Mouse (Mus musculus) embryonic fibroblast, embryonic 13.5 days (primary cell): ENCODE data around the gene Pfkp. TPM values are rescaled to one million over a fixed set of nuclear protein-coding genes. Genes with fewer than 3 reads are reported as not detected.

ENCODE experiments used
- H3K27ac ChIP-seq: 2 replicates; pipeline ENCODE4 v1.5.1; 2012; ENCODE audit warnings: low read length, control low read depth, inconsistent platforms; ENCODE audit not compliant: insufficient read depth
- H3K4me1 ChIP-seq: 2 replicates; pipeline ENCODE4 v1.6.1; 2011; ENCODE audit warnings: low read length; ENCODE audit not compliant: control insufficient read depth, insufficient read depth
- H3K4me3 ChIP-seq: 2 replicates; pipeline ENCODE4 v1.5.1; 2011; ENCODE audit warnings: mild to moderate bottlenecking, control low read depth, low read length; ENCODE audit not compliant: insufficient read depth
- CTCF ChIP-seq: IDR thresholded peaks from 2 replicates; pipeline ENCODE4 v1.5.1; 2011; ENCODE audit warnings: mild to moderate bottlenecking, control low read depth, low read length, moderate library complexity, borderline replicate concordance; ENCODE audit not compliant: insufficient read depth
- POLR2A ChIP-seq: IDR thresholded peaks from 2 replicates; pipeline ENCODE4 v1.6.1; 2011; ENCODE audit warnings: low read depth, mild to moderate bottlenecking, control low read depth, low read length, moderate library complexity
- polyA plus RNA-seq: library from polyadenylated mRNA; stranded (reverse); fragments of >200 nt; gene quantifications from 2 replicates; pipeline ENCODE4 v1.2.4, GENCODE M21; 2011; ENCODE audit warnings: low read depth; ENCODE audit not compliant: missing spikeins, insufficient read length

Gene Pfkp
- polyA plus RNA-seq, 1 experiment, result 33.6 TPM

DNA sequence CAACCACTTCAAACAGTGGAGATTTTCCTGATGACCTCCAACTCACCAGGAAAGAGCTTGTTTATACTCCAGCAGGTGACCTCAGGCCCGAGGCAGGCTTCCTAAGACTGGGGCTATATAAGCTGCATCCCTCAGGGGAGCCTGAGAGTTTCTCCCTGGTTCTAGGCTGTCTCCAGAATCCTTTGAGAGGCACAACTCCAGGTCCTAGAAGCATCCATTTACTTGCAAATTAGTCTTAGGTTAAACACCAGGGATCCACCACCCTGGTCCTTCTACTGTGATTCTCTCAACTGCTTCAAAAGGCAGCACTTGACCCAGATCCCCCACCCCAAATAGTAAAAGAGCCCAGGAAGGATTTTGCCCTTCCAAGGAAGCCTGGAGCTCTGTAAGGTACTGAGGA lies 10.2 kb downstream of the Pfkp start:
- no peak overlapping the region for H3K27ac ChIP-seq
- no peak overlapping the region for H3K4me3 ChIP-seq
- no peak for TF ChIP-seq CTCF
- no peak for TF ChIP-seq POLR2A
- peaks cover 4% of the 10 kb centered on the region for H3K4me1 ChIP-seq

DNA sequence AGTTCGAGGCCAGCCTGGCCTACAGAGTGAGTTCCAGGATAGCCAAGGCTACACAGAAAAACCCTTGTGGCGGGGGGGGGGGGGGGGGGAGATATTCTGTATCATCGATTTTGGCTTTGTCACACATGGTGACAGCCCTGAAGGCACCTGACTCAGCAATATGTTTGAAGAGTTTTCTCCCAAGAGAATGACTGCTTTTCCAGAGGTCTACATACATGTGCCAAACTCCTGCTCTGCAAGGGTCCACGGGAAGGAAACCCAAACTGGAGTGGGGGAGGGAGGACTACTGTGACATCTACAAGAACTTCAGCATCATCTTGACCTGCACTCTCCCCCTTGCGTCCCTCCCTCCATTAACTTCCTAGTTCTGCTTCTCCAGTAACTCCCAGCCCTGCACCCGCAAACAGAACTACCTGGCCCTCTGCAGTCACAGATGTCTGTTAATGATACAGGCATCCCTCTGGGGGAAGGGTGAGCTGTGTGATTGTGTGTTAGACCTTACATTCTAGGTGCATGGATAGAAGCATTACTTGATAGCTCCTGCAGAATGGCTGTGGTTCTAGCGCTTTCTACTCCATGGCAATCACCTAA lies 10.9 kb downstream of the Pfkp start:
- Histone ChIP-seq H3K27ac (no peak overlapping the region), H3K4me1 (peaks cover 4% of the 10 kb centered on the region), H3K4me3 (no peak overlapping the region)
- TF ChIP-seq POLR2A (no peak), CTCF (no peak)

DNA sequence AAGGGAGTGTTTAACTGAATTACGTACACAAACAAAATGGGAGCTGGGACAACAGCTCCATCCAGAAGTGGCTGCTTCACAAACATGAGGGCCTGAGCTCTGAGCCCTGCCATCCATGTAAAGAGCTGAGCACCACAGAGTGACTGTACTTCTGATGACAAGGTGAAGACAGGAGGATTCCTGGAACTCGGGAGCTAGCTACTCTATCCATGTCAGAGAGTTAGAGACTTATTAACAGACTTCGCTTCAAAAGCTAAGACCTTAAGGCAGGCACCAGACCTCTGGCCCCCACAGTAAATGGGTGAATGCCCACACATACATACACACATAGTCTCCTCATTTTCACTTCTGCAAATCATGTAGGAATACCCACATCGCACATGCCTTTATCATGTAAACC lies 11.6 kb downstream of the Pfkp start:
- H3K4me3 ChIP-seq, result no peak overlapping the region
- H3K4me1 ChIP-seq, result peaks cover 4% of the 10 kb centered on the region; the same call in 1 of the 2 replicates
- H3K27ac ChIP-seq, result no peak overlapping the region; the same call in 1 of the 2 replicates
- TF ChIP-seq POLR2A, result no peak
- no peak for TF ChIP-seq CTCF

DNA sequence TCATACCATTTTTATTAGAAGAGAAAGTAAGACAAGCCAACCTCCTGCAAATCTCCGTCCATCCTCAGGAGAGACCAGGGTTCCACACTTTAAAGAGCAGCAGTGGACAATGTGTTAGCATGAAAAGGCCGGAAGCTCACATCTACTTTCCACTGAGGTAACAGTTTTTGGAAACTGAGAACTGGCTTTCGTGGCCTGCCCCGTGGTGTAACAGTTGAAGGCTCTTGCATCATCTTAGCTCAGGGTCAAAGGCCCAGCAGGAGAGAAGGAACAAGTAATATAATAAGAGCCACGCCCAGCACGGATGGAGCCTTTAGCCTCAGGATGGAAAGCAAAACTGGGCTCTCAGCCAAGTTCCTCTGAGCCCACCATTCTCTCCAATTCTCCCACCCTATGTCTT lies 12.1 kb downstream of the Pfkp start:
- Histone ChIP-seq H3K4me3 (no peak overlapping the region), H3K27ac (no peak overlapping the region; the same call in 1 of the 2 replicates), H3K4me1 (peaks cover 4% of the 10 kb centered on the region; the same call in 1 of the 2 replicates)
- TF ChIP-seq POLR2A (no peak), CTCF (no peak)

DNA sequence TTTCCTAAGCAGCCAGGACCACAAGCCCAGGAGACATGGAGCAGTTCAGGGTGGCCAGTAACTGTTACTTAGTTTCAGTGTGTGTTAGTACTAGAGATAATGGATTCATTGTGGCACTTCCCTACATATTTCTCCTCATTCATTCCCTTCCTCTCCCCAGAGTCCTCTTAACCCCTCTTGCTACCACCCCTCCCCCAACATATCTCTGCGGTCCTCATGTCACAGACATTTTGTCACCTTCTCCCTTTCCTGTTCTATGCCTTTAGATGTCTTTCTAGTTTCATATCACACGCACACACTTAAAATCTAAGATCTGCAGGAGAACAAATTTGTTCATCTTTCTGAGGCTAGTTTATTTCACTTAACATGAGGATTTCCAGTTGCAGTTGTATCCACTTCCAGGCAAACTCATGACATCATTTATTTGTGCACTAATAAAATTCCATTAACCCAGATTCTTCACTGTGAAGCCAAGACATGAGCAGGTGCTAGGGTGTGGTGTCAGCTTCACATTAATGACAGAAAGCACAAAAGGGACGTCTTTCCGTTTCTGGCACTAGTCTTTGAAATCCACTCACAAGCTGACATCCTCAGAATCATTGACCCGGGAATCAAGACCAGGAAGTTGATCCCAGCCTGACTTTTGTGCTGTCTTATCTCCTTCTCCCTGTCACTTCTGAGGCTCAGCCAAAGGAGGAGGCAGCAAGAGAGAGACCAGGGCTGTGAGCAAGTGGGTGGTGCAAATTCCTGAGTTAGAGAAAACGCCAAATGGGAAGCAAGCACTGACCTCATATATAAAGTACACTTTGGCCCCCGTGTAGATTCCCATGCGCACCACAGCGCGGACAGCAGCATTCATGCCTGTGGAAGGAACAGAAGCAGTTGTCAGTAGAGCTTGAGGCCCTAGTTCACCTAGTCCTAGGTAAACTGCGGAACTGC lies 13.2 kb downstream of the Pfkp start:
- no peak overlapping the region for H3K4me3 ChIP-seq
- no peak overlapping the region for H3K27ac ChIP-seq
- H3K4me1 ChIP-seq, result peaks cover 4% of the 10 kb centered on the region; the same call in 1 of the 2 replicates
- TF ChIP-seq CTCF, result no peak
- TF ChIP-seq POLR2A, result no peak

DNA sequence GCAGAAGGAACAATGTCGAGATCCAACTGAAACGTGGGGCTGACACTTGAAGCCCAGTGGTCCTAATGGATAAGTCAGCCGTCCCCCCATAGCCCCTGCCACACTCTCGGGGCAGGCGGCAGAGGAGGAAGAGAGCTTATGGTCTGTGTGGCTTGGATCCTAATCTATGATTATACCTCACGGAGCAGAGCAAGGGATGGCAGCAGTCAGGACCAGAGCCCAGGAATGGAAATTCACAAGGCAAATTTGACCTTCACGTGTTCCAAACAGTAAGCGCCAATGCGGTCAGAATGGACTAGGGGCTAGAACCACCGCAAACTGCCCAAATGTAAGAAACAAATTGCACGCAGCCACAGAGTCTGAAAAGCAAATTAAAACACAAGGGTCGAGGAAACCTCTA lies 14.5 kb downstream of the Pfkp start:
- H3K4me1 ChIP-seq, result peaks cover 4% of the 10 kb centered on the region; the same call in 1 of the 2 replicates
- TF ChIP-seq POLR2A, result no peak
- TF ChIP-seq CTCF, result no peak
- no peak overlapping the region for H3K4me3 ChIP-seq
- no peak overlapping the region for H3K27ac ChIP-seq

DNA sequence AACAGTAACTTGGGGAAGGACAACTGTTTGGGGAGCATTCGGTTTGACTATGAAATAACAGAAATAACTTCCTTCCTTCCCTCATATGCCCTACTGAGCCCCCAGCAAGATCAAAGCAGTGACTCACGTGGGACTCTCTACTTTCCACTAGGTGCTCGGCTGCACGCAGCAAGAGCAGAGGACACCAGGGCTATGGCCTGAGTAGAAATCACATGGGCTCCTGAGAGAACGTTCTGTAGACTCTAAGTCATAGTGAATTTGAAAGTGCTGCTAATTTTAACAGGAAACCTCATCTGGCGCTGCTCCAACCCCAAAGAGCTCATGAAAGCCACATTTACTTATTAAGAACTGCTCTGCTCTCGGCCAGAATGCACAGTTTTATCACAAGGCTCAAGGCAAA lies 15.1 kb downstream of the Pfkp start:
- Histone ChIP-seq H3K4me3 (no peak overlapping the region), H3K27ac (no peak overlapping the region), H3K4me1 (peaks cover 4% of the 10 kb centered on the region; the same call in 1 of the 2 replicates)
- no peak for TF ChIP-seq CTCF
- no peak for TF ChIP-seq POLR2A

DNA sequence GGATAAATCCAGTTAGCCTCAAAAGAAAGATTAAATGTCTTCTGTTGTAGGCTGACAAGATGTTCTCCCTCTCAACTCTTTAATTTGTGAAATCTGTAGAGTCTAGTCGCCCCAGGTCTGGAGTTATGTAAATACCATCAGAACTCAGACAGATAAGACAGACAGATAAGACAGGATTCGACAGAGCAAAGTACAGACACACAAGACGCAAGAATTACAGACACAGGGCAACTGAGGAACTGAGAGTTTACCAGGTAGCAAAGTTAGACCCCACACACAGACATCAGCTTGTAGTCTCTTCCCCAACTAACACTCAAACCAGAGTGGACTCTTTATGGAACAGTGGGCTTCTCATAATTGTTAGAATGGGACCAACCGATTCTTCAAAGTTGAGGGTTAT lies 15.6 kb downstream of the Pfkp start:
- TF ChIP-seq CTCF (no peak), POLR2A (no peak)
- no peak overlapping the region for H3K4me3 ChIP-seq
- no peak overlapping the region for H3K27ac ChIP-seq
- peaks cover 4% of the 10 kb centered on the region; the same call in 1 of the 2 replicates for H3K4me1 ChIP-seq

DNA sequence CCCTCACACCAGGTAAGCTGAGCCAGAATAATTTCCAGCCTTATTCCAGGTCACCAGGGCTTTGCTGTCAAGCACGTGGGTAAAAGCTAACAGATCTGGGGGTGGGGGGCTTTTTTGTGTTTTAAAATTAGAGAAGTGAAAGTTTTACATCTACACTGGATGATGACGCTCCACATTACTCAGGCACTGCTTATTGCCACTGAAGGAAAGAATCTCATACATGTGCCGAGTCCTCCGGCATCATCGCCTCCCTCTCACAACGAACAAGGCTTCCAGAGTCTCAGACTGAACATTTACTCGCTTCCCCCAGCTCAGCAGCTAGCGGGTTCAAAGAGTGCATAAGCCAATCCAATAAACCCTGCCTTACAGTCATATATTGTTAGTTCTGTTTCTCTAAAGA lies 16.1 kb downstream of the Pfkp start:
- peaks cover 4% of the 10 kb centered on the region; the same call in 1 of the 2 replicates for H3K4me1 ChIP-seq
- no peak for TF ChIP-seq CTCF
- no peak for TF ChIP-seq POLR2A
- no peak overlapping the region for H3K4me3 ChIP-seq
- H3K27ac ChIP-seq, result no peak overlapping the region
